Mouse (Mus musculus): ENCODE measurements around the gene Rbp3. TPM values are rescaled to one million over a fixed set of nuclear protein-coding genes. Genes with fewer than 3 reads are reported as not detected.

Rbp3 gene
- total and polyA plus RNA-seq, 3 experiments = not detected

DNA sequence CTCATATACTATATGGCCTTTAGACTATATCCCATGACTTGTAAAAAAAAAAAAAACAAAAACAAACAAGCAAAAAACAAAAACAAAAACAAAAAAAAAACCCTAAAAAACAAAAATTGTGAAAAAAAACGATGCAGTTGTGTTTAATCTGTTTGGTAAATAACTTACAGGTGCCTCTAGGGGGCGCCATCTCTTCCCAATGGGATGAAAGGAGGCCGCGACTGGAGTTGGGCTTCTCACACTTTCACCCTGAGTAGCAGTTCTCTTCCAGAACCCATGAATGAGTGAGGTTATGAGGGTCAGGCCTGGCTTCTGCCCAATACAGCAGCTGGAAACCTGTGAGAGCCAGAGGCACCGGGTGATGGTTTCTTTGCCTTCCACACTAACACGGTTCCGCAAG is 11.9 kb downstream of the Rbp3 start:
- H3K27ac ChIP-seq (ENCODE audit: control insufficient read depth, low read depth, low read length) = no peak overlapping the region
- H3K4me1 ChIP-seq (ENCODE audit: control insufficient read depth in 1 of 2, insufficient read depth in 2 of 2, low read length in 2 of 2) = no peaks in the 10 kb centered on the region
- H3K4me3 ChIP-seq (ENCODE audit: control insufficient read depth in 1 of 2, insufficient read depth in 1 of 2, low read depth in 2 of 2, low read length in 2 of 2) = no peak overlapping the region
- no peak for TF ChIP-seq ZKSCAN1 (IDR thresholded peaks at IDR 0.05; ENCODE audit: low read depth, low read length)
- no peak for TF ChIP-seq JUND (IDR thresholded peaks at IDR 0.05; ENCODE audit: low read depth, low read length)
- TF ChIP-seq GATA1 (IDR thresholded peaks at IDR 0.05; ENCODE audit: low read depth, low read length) = no peak
- no peak for TF ChIP-seq POLR2AphosphoS5 (IDR thresholded peaks at IDR 0.05; ENCODE audit: borderline replicate concordance, low read depth, low read length)
- no peak for TF ChIP-seq ELF1 (IDR thresholded peaks at IDR 0.05; ENCODE audit: low read depth, low read length)
- no peak for TF ChIP-seq USF2 (IDR thresholded peaks at IDR 0.05; ENCODE audit: borderline replicate concordance in 1 of 2, insufficient read depth in 1 of 2, low read depth in 1 of 2, low read length in 2 of 2)
- no peak for TF ChIP-seq E2F4 (IDR thresholded peaks at IDR 0.05; ENCODE audit: borderline replicate concordance, low read depth, low read length)
- no peak for TF ChIP-seq ZC3H11A (IDR thresholded peaks at IDR 0.05; ENCODE audit: low read depth, low read length)
- no peak for TF ChIP-seq MAZ (IDR thresholded peaks at IDR 0.05; ENCODE audit: low read depth, low read length)
- no peak for TF ChIP-seq ZNF384 (IDR thresholded peaks at IDR 0.05; ENCODE audit: low read depth, low read length)
- TF ChIP-seq USF1 (IDR thresholded peaks at IDR 0.05; ENCODE audit: low read depth, low read length) = no peak
- TF ChIP-seq BHLHE40 (IDR thresholded peaks at IDR 0.05; ENCODE audit: borderline replicate concordance, low read depth, low read length) = no peak
- TF ChIP-seq MXI1 (IDR thresholded peaks at IDR 0.05; ENCODE audit: low read depth, low read length) = no peak
- TF ChIP-seq GABPA (IDR thresholded peaks at IDR 0.05; ENCODE audit: low read depth, low read length) = no peak
- TF ChIP-seq HCFC1 (IDR thresholded peaks at IDR 0.05; ENCODE audit: low read depth, low read length) = no peak
- no peak for TF ChIP-seq RAD21 (IDR thresholded peaks at IDR 0.05; ENCODE audit: low read depth, low read length)
- TF ChIP-seq SIN3A (IDR thresholded peaks at IDR 0.05; ENCODE audit: low read length) = no peak
- no peak for TF ChIP-seq ETS1 (IDR thresholded peaks at IDR 0.05; ENCODE audit: low read depth, low read length)
- TF ChIP-seq TBP (IDR thresholded peaks at IDR 0.05; ENCODE audit: low read depth, low read length) = no peak
- DNase-seq (ENCODE audit: low read depth, low spot score) = no peak
- H3K36me3 ChIP-seq (ENCODE audit: control insufficient read depth in 1 of 2, insufficient read depth in 2 of 2, low read length in 2 of 2) = no peaks in the 10 kb centered on the region
- H3K9me3 ChIP-seq (replicated peaks; ENCODE audit: insufficient read depth, low read length) = no peaks in the 10 kb centered on the region
- H3K27me3 ChIP-seq (ENCODE audit: control insufficient read depth in 1 of 2, insufficient read depth in 2 of 2, low read length in 2 of 2) = no peaks in the 10 kb centered on the region
- no peak overlapping the region for H3K9ac ChIP-seq (ENCODE audit: control insufficient read depth, low read depth, low read length, poor library complexity, severe bottlenecking)
- no peaks in the 10 kb centered on the region for H3K79me2 ChIP-seq (ENCODE audit: control insufficient read depth, insufficient read depth, low read length, poor library complexity)

DNA sequence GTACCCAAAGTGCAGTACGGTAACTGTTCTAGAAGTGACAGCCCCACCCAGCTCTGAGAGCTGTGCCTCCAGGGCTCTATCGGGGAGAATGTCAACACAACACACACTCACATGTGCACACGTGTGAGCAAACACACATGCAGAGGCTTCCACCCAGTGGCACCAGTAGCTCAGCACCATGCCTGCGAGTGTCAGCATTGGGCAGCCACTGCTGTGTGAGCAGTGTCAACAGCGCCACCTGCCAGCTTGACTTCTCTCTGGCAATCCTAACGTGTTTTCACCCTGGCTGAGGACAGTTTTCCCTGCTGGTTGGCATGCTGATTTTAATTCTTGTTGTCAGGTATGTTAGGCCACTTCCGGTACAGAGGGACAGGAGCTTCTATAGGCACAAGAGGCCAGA is 18.9 kb downstream of the Rbp3 start:
- Histone ChIP-seq H3K9me3 (replicated peaks; ENCODE audit: insufficient read depth, low read length) (no peaks in the 10 kb centered on the region), H3K79me2 (ENCODE audit: control insufficient read depth, insufficient read depth, low read length, poor library complexity) (no peaks in the 10 kb centered on the region), H3K27ac (ENCODE audit: control insufficient read depth, low read depth, low read length) (no peak overlapping the region), H3K4me1 (ENCODE audit: control insufficient read depth in 1 of 2, insufficient read depth in 2 of 2, low read length in 2 of 2) (no peaks in the 10 kb centered on the region), H3K9ac (ENCODE audit: control insufficient read depth, low read depth, low read length, poor library complexity, severe bottlenecking) (no peak overlapping the region), H3K4me3 (ENCODE audit: control insufficient read depth in 1 of 2, insufficient read depth in 1 of 2, low read depth in 2 of 2, low read length in 2 of 2) (no peak overlapping the region), H3K36me3 (ENCODE audit: control insufficient read depth in 1 of 2, insufficient read depth in 2 of 2, low read length in 2 of 2) (no peaks in the 10 kb centered on the region), H3K27me3 (ENCODE audit: control insufficient read depth in 1 of 2, insufficient read depth in 2 of 2, low read length in 2 of 2) (no peaks in the 10 kb centered on the region)
- no peak for TF ChIP-seq NRF1 (IDR thresholded peaks at IDR 0.05; ENCODE audit: insufficient read depth, low read depth, low read length, poor library complexity, severe bottlenecking)
- TF ChIP-seq TBP (IDR thresholded peaks at IDR 0.05; ENCODE audit: low read depth, low read length) = no peak
- TF ChIP-seq GATA1 (IDR thresholded peaks at IDR 0.05; ENCODE audit: low read depth, low read length) = no peak
- TF ChIP-seq JUND (IDR thresholded peaks at IDR 0.05; ENCODE audit: low read depth, low read length) = no peak
- TF ChIP-seq CHD2 (IDR thresholded peaks at IDR 0.05; ENCODE audit: low read length) = no peak
- TF ChIP-seq KAT2A (conservative IDR thresholded peaks at IDR 0.05; ENCODE audit: low read depth, low read length) = no peak
- no peak for TF ChIP-seq ETS1 (IDR thresholded peaks at IDR 0.05; ENCODE audit: low read depth, low read length)
- no peak for DNase-seq (ENCODE audit: low read depth, low spot score)
